Mouse (Mus musculus) intestine, embryonic 16.5 days (tissue): ENCODE measurements around the gene Dpm3. TPM values are rescaled to one million over a fixed set of nuclear protein-coding genes. Genes with fewer than 3 reads are reported as not detected.

ENCODE experiments used
- microRNA counts: library from miRNA; unstranded; fragments of <30 nt; microRNA quantifications from one replicate; lab custom pipeline; 2016
- microRNA-seq: library from miRNA; unstranded; fragments of <30 nt; microRNA quantifications from one replicate; pipeline ENCODE4, GENCODE M21; 2016
- polyA plus RNA-seq: library from polyadenylated mRNA; unstranded; fragments of >200 nt; fragmentation: Nextera tagmentation; extraction: Ambion mirVana; gene quantifications from 2 replicates; pipeline ENCODE4 v1.2.1, GENCODE M21; 2015

The Dpm3 gene
- polyA plus RNA-seq, 1 experiment from 2014 or later, result 119 TPM

MicroRNAs encoded within 50 kb of the gene (microRNA counts, 519-probe panel; counts per million panel counts)
- microRNA mmu-miR-92b (lab: Ali Mortazavi, UCI), result 1,523 counts per million, percentile 13 among the panel's probes with 10 or more counts

Small RNA genes lying within 50 kb of the gene (microRNA-seq; reads per million reads assigned to microRNA genes)
- gene Mir92b, result 56.9 reads per million, percentile 41 among the genes with 10 or more reads in this experiment

Other genes starting within 250 kb of the Dpm3 start
- gene Rusc1, start 166.0 kb upstream of the Dpm3 start, polyA plus RNA-seq, result 31.0 and 34.2 TPM in 2 replicates
- gene Gm43738, start 158.3 kb upstream of the Dpm3 start, polyA plus RNA-seq, result 0.09 TPM in 1 of 2 replicates, not detected in the other
- 625 and 664 TPM in 2 replicates for gene Fdps, start 157.4 kb upstream of the Dpm3 start, polyA plus RNA-seq
- 148 and 174 TPM in 2 replicates for gene Pklr, start 123.2 kb upstream of the Dpm3 start, polyA plus RNA-seq
- gene Hcn3, start 99.2 kb upstream of the Dpm3 start, polyA plus RNA-seq, result 2.0 TPM in 2 replicates
- 17.3 and 18.0 TPM in 2 replicates for gene Clk2, start 94.6 kb upstream of the Dpm3 start, polyA plus RNA-seq
- gene Scamp3, start 81.9 kb upstream of the Dpm3 start, polyA plus RNA-seq, result 141 and 142 TPM in 2 replicates
- gene Fam189b, start 76.2 kb upstream of the Dpm3 start, polyA plus RNA-seq, result 16.7 and 20.8 TPM in 2 replicates
- 73.1 and 87.5 TPM in 2 replicates for gene Gba, start 56.4 kb upstream of the Dpm3 start, polyA plus RNA-seq
- gene Thbs3, start 44.2 kb upstream of the Dpm3 start, polyA plus RNA-seq, result 18.9 and 20.3 TPM in 2 replicates
- gene Mtx1, start 32.3 kb upstream of the Dpm3 start, polyA plus RNA-seq, result 214 and 234 TPM in 2 replicates
- 13.2 and 13.4 TPM in 2 replicates for gene Muc1, start 30.3 kb upstream of the Dpm3 start, polyA plus RNA-seq
- 316 and 334 TPM in 2 replicates for gene Krtcap2, start 13.4 kb upstream of the Dpm3 start, polyA plus RNA-seq
- gene Trim46, start 13.0 kb upstream of the Dpm3 start, polyA plus RNA-seq, result 3.9 TPM in 2 replicates
- gene Slc50a1, start 11.2 kb downstream of the Dpm3 start, polyA plus RNA-seq, result 62.7 and 74.1 TPM in 2 replicates
- gene Efna1, start 21.8 kb downstream of the Dpm3 start, polyA plus RNA-seq, result 62.9 and 69.6 TPM in 2 replicates
- 5.9 and 7.5 TPM in 2 replicates for gene Efna3, start 63.6 kb downstream of the Dpm3 start, polyA plus RNA-seq
- 12.1 and 14.1 TPM in 2 replicates for gene Efna4, start 78.7 kb downstream of the Dpm3 start, polyA plus RNA-seq
- gene Adam15, start 90.6 kb downstream of the Dpm3 start, polyA plus RNA-seq, result 49.3 and 51.6 TPM in 2 replicates
- gene Dcst2, start 102.6 kb downstream of the Dpm3 start, polyA plus RNA-seq, result 2.8 and 5.0 TPM in 2 replicates
- gene Dcst1, start 105.9 kb downstream of the Dpm3 start, polyA plus RNA-seq, result 3.5 and 5.0 TPM in 2 replicates
- 10.0 and 11.3 TPM in 2 replicates for gene Zbtb7b, start 135.4 kb downstream of the Dpm3 start, polyA plus RNA-seq
- gene Lenep, start 143.4 kb downstream of the Dpm3 start, polyA plus RNA-seq, result not detected in 2 replicates
- 44.5 and 53.2 TPM in 2 replicates for gene Flad1, start 152.5 kb downstream of the Dpm3 start, polyA plus RNA-seq
- gene Cks1b, start 159.0 kb downstream of the Dpm3 start, polyA plus RNA-seq, result 269 and 311 TPM in 2 replicates
- gene Shc1, start 159.1 kb downstream of the Dpm3 start, polyA plus RNA-seq, result 85.4 and 89.1 TPM in 2 replicates
- gene Pygo2, start 170.9 kb downstream of the Dpm3 start, polyA plus RNA-seq, result 24.8 and 25.7 TPM in 2 replicates
- gene Pbxip1, start 177.3 kb downstream of the Dpm3 start, polyA plus RNA-seq, result 45.1 and 46.6 TPM in 2 replicates
- gene Pmvk, start 195.2 kb downstream of the Dpm3 start, polyA plus RNA-seq, result 72.2 and 77.0 TPM in 2 replicates